Mouse (Mus musculus) spleen, adult 2 months (tissue): ENCODE results near the gene Unc50.

Experiments
- CTCF ChIP-seq: fragments of 200-500 bp; IDR thresholded peaks from 2 replicates; pipeline ENCODE4 v1.5.1; 2011; ENCODE audit warnings: mild to moderate bottlenecking, inconsistent platforms; ENCODE audit not compliant: insufficient read depth, insufficient read length, insufficient replicate concordance; ENCODE audit errors: extremely low read depth
- POLR2A ChIP-seq: fragments of 200-500 bp; IDR thresholded peaks from 2 replicates; pipeline ENCODE4 v1.6.1; 2011; ENCODE audit warnings: low read depth, low read length, inconsistent platforms

GRCm38 (mm10) chr1:37474634-37475190 lies 44.8 kb downstream of the Unc50 start:
- TF ChIP-seq CTCF, result no peak
- TF ChIP-seq POLR2A, result no peak
